Mouse (Mus musculus): ENCODE measurements around the gene Nod2. TPM values are rescaled to one million over a fixed set of nuclear protein-coding genes. Genes with fewer than 3 reads are reported as not detected.

The Nod2 gene
- 0.42 TPM for polyA plus RNA-seq (2017; shearing (Covaris generic))

GRCm38 (mm10) chr8:88646837-88647778, at the start of gene Nod2:
TSS of gene Nod2 (plus strand) at chr8:88647315.

GRCm38 (mm10) chr8:88635474-88636397, 11.4 kb upstream of the Nod2 start, which contains the start of gene Snx20:
TSS of gene Snx20 (minus strand) at chr8:88636128.

DNA sequence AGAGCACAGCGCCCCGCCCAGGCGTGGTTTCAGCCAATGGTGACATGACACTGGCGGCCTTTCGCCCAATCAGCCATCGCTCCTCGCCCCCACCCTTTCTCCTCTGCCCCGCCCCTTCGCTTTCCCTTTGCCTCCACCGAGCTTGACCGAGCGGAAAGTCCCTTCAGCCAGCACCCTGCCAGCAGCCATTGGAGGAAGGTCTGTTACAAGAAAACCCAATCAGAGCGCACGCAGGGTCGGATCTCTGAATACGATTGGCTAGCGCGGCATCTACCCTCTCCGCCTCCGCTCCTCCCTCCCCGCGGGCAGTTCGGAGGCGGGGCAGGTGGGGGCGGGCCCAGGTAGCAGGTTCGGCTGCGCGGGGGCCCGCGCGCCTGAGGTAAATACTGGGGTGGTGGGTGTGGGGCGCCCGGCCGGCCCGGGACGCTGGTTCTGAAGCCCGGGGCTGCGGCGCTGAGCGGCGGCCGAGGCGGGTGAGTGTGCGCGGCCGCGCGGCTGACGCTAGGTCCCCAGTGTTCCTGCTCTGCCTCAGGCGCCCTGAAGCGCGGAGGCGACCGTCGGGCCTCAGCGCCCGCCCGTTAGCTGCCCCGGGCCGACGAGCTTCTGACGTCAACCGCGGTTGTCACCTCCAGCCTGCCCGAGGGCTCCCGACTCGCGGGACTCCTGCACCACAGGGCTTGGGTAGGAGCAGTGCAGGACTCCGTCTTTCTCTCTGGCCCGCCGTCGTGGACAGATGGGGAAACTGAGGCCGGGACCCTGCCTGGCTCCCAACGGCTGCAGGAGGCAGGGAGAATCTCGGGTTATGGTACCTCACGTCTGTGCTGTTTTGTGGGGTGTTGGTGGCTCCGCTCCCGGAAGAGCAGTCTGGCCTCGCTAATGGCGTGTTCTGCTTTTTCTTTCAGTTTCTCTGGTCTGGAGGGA, 49.9 kb downstream of the Nod2 start, which contains the start of gene Cyld:
Cyld (plus strand) TSS at position 308 of the 921 bp plus-strand sequence.

Other genes with a start within 250 kb of the Nod2 start
- not detected for gene Nkd1, start 126.0 kb upstream of the Nod2 start, polyA plus RNA-seq (2017; shearing (Covaris generic))
- gene Snx20, start 11.2 kb upstream of the Nod2 start, polyA plus RNA-seq (2017; shearing (Covaris generic)), result 15.2 TPM
- 166 TPM for gene Cyld, start 49.7 kb downstream of the Nod2 start, polyA plus RNA-seq (2017; shearing (Covaris generic))